Mouse (Mus musculus) layer of hippocampus, adult 18-20 months (tissue): Measurements from ENCODE around the gene Mcpt8. TPM values are rescaled to one million over a fixed set of nuclear protein-coding genes. Genes with fewer than 3 reads are reported as not detected.

Experiments
- microRNA-seq, 2 experiments: library from miRNA; unstranded; fragments of <30 nt; microRNA quantifications; one replicate each; pipeline ENCODE4 v1.2.0; 2021
- total RNA-seq, 2 experiments: library from RNA; stranded (reverse); gene quantifications; 2 replicates each; pipeline ENCODE4 v1.2.3; 2021

The Mcpt8 gene
- total RNA-seq, 2 experiments from 2014 or later, result not detected

Small RNA genes lying within 50 kb of the gene (microRNA-seq; reads per million reads assigned to microRNA genes)
- 0 reads per million in 2 experiments for gene Mir6949

Other genes starting within 250 kb of the Mcpt8 start
- 1 to 10 TPM; 7.0 to 8.0 TPM for gene Nynrin, start 231.3 kb downstream of the Mcpt8 start, total RNA-seq
- under 1 TPM; 0.15 to 0.64 TPM for gene Cbln3, start 200.9 kb downstream of the Mcpt8 start, total RNA-seq
- gene Khnyn, start 200.3 kb downstream of the Mcpt8 start, total RNA-seq, result 10 to 100 TPM; 11.4 to 12.2 TPM
- gene Sdr39u1, start 185.0 kb downstream of the Mcpt8 start, total RNA-seq, result 10 to 100 TPM; 71.8 to 74.1 TPM
- gene Cma1, start 140.6 kb downstream of the Mcpt8 start, total RNA-seq, result not detected
- gene Cma2, start 134.3 kb downstream of the Mcpt8 start, total RNA-seq, result not detected
- not detected for gene Mcpt1, start 67.3 kb downstream of the Mcpt8 start, total RNA-seq
- gene Mcpt9, start 54.8 kb downstream of the Mcpt8 start, total RNA-seq, result not detected
- gene Mcpt2, start 43.2 kb downstream of the Mcpt8 start, total RNA-seq, result not detected
- under 1 TPM in 1 of 2 experiments, not detected in 1; 0.30 TPM for gene Mcpt4, start 23.0 kb downstream of the Mcpt8 start, total RNA-seq
- not detected for gene Ctsg, start 17.3 kb upstream of the Mcpt8 start, total RNA-seq
- gene Gzme, start 35.4 kb upstream of the Mcpt8 start, total RNA-seq, result not detected
- not detected for gene Gzmd, start 47.3 kb upstream of the Mcpt8 start, total RNA-seq
- not detected for gene Gzmg, start 74.3 kb upstream of the Mcpt8 start, total RNA-seq
- not detected for gene Gzmn, start 89.3 kb upstream of the Mcpt8 start, total RNA-seq
- not detected for gene Gzmf, start 126.1 kb upstream of the Mcpt8 start, total RNA-seq
- gene Gzmc, start 149.4 kb upstream of the Mcpt8 start, total RNA-seq, result not detected
- gene Gzmb, start 177.0 kb upstream of the Mcpt8 start, total RNA-seq, result not detected